Mouse (Mus musculus) limb, embryonic 15.5 days (tissue): ENCODE data around the gene Irx4. TPM values are rescaled to one million over a fixed set of nuclear protein-coding genes. Genes with fewer than 3 reads are reported as not detected.

Source experiments
- ATAC-seq: fragments of 200-750 bp; cut with Nextera tagmentation; 2 replicates; pipeline ENCODE4 v1.8.0; 2017; ENCODE audit warnings: low read depth, moderate TSS enrichment; ENCODE audit not compliant: insufficient number of reproducible peaks, low FRiP score, low TSS enrichment
- H3K27ac ChIP-seq: fragments of 300-500 bp; sonication (generic); 2 replicates; pipeline ENCODE4 v1.5.1; 2015; ENCODE audit warnings: moderate library complexity, mild to moderate bottlenecking, inconsistent platforms
- H3K27me3 ChIP-seq: fragments of 300-500 bp; sonication (generic); 2 replicates; pipeline ENCODE4 v1.6.1; 2015; ENCODE audit warnings: inconsistent platforms
- H3K36me3 ChIP-seq: fragments of 300-500 bp; sonication (generic); 2 replicates; pipeline ENCODE4 v1.6.1; 2015; ENCODE audit warnings: inconsistent platforms
- H3K4me1 ChIP-seq: fragments of 300-500 bp; sonication (generic); 2 replicates; pipeline ENCODE4 v1.6.1; 2015; ENCODE audit warnings: inconsistent platforms
- H3K4me2 ChIP-seq: fragments of 300-500 bp; sonication (generic); 2 replicates; pipeline ENCODE4 v1.6.1; 2015; ENCODE audit warnings: mild to moderate bottlenecking, inconsistent platforms
- H3K4me3 ChIP-seq: fragments of 300-500 bp; sonication (generic); 2 replicates; pipeline ENCODE4 v1.5.1; 2015; ENCODE audit warnings: mild to moderate bottlenecking, inconsistent platforms
- H3K9ac ChIP-seq: fragments of 300-500 bp; sonication (generic); 2 replicates; pipeline ENCODE4 v1.6.1; 2015; ENCODE audit warnings: inconsistent platforms
- H3K9me3 ChIP-seq: fragments of 300-500 bp; sonication (generic); 2 replicates; pipeline ENCODE4 v1.6.1; 2016; ENCODE audit warnings: inconsistent platforms
- WGBS: fragments of 180-500 bp; shearing (Covaris S2); methylation state at CpG from one replicate; pipeline ENCODE4 v1.1.7; 2015; 5-methylcytosine and 5-hydroxymethylcytosine counted together
- polyA plus RNA-seq: library from polyadenylated mRNA; unstranded; fragments of >200 nt; fragmentation: Nextera tagmentation; extraction: Ambion mirVana; gene quantifications from 2 replicates; pipeline ENCODE4 v1.2.1, GENCODE M21; 2015

Irx4 gene
- polyA plus RNA-seq, 1 experiment from 2014 or later = 9.5 TPM

DNA sequence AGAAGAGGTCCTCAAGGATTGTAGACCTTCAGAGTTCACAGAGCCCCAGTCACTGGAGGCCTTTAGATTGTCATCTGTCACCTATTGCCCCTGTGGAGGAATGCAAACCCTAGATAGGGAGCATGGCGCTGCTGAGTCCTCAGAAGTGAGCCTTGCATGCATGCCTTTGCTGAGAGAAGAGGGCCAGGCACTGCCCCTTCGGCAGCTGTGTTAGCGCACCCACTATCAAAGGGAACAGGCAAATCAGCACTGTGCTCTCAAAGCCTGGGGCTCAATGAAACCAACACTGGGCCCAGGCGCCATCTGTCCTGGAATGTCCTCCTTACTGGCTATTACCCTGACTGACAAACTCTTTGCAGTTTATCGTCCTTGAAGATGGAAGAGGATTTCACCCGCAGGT is 44.5 kb downstream of the Irx4 start:
- 44% methylated on average over 6 of the region's 6 CpGs for WGBS
- Histone ChIP-seq H3K36me3 (no peaks in the 10 kb centered on the region), H3K27ac (no peak overlapping the region)

DNA sequence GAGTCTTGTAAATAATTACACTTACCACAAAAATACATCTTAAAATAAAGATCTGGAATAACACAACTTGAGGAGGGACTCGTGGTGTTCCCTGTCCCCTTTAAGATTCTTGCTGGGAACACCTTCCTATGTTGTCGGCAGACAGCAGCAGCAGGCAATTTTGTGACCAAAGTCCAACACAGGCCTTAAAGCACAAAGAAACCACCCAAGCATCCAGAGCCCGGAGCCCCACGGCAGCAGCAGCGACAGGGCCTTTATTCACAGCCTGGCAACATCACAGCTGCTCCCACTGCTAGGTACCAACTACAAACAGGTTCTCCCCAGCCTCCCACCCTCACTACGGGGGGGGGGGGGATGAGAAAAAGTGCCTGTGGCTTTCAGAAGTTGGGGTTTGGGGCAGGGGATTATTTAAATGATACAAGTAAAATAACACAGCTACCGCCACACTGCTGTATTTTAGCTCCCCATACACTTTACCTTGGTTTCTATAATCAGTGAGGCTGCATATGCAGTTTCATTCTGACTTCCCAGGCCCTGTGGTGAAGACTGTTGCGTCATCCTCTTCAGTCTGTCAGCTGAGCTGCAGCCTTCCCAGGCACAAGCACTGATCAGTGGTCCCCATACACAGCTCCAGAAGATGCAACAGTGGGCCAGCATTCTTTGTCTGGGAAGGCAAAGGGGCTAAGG is 45.3 kb downstream of the Irx4 start:
- H3K9me3 ChIP-seq = no peaks in the 10 kb centered on the region
- H3K36me3 ChIP-seq = no peaks in the 10 kb centered on the region
- H3K4me3 ChIP-seq = no peak overlapping the region
- no peak overlapping the region for H3K27ac ChIP-seq
- no peak for ATAC-seq
- 54% methylated on average over 8 of the region's 8 CpGs for WGBS
- no peaks in the 10 kb centered on the region for H3K4me1 ChIP-seq
- peaks cover 6% of the 10 kb centered on the region; the same call in 1 of the 2 replicates for H3K27me3 ChIP-seq
- H3K9ac ChIP-seq = no peak overlapping the region
- H3K4me2 ChIP-seq = no peak overlapping the region

More for the DNA sequence above, 44.5 kb downstream of the Irx4 start:
- Histone ChIP-seq H3K9ac (no peak overlapping the region), H3K4me3 (no peak overlapping the region), H3K4me1 (no peaks in the 10 kb centered on the region), H3K4me2 (no peak overlapping the region), H3K27me3 (peaks cover 6% of the 10 kb centered on the region; the same call in 1 of the 2 replicates), H3K9me3 (no peaks in the 10 kb centered on the region)
- ATAC-seq = no peak

DNA sequence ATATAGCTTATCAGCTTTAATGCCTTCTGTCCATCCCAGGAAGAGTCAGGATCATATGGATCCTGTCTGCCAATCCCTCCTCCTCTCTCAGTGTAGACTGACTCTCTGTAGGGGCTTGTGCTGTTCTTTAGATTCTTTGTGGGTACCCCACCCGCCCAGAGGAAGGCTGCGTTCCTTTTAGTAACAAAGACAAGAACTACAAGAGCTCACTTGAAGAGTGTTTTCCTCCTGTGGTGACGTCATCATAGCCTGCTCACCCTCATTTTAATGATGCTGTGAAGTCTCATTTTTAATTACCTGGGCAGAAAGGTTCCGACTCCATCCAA is 45.8 kb downstream of the Irx4 start:
- Histone ChIP-seq H3K4me2 (no peak overlapping the region), H3K27ac (no peak overlapping the region), H3K9ac (no peak overlapping the region), H3K27me3 (peaks cover 6% of the 10 kb centered on the region; the same call in 1 of the 2 replicates), H3K36me3 (no peaks in the 10 kb centered on the region), H3K9me3 (no peaks in the 10 kb centered on the region), H3K4me1 (no peaks in the 10 kb centered on the region), H3K4me3 (no peak overlapping the region)
- ATAC-seq = no peak
- 45% methylated on average over 4 of the region's 4 CpGs for WGBS

DNA sequence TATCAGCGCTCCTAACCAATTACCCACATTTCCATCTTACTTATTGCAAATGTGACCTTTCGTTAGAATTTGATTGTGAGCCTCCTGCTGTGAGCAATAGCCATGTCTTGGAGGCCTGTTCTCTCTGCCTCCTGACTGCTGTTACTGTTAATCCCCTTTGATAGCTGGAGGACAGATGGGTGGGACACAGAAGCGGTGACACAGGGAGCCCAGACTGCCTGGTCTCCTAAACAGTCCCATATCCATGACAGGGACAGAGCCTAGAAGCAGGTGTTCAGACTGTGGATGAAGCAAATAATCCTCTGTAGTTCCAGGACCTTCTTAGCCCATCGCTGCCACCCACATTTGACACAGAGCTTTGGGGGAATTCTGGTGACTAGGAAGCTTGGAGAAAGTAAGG is 46.2 kb downstream of the Irx4 start:
- 54% methylated on average over 4 of the region's 4 CpGs for WGBS
- Histone ChIP-seq H3K4me3 (no peak overlapping the region), H3K27me3 (peaks cover 6% of the 10 kb centered on the region; the same call in 1 of the 2 replicates), H3K4me1 (no peaks in the 10 kb centered on the region), H3K9me3 (no peaks in the 10 kb centered on the region), H3K4me2 (no peak overlapping the region), H3K27ac (no peak overlapping the region), H3K36me3 (no peaks in the 10 kb centered on the region), H3K9ac (no peak overlapping the region)
- no peak for ATAC-seq

DNA sequence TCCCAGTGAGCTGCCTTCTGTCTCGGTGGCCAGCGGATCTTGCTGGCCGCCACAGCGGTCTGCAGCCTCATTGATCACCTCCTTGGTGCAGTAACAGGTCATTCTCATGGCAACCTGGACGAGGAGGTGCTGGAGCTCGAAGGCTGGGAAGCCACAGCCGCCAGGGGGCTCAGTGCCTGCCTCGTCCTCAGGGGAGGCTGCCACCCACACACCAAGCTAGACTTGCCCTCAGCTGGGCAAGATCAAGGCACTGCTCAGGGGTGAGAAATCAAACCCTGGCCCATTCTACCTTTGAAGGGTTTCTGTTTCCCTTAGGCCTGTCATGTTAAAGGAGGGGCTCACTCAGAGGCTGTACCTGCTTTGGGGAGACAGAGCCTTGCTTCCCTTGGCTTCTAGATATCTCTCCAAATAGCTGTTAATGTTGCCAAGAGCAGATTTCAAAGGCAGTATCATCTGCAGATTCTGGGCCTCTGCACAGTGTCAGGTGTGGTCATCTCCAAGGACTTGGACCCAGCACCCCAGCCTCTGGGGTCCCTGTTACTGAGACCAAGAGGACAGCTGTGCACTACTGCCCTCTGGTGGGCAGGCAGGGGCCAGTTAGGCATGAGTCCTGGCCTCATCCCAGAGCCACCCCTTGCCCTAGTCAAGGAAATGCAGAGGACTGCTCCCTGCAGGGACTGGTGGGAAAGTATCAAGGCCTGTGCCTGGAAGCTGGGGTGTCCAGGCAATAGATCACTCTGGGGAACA is 50.1 kb downstream of the Irx4 start:
- Histone ChIP-seq H3K27me3 (peaks cover 4% of the 10 kb centered on the region; the same call in 1 of the 2 replicates), H3K27ac (no peak overlapping the region), H3K4me1 (no peaks in the 10 kb centered on the region), H3K4me2 (no peak overlapping the region), H3K36me3 (no peaks in the 10 kb centered on the region), H3K9me3 (no peaks in the 10 kb centered on the region), H3K4me3 (no peak overlapping the region), H3K9ac (no peak overlapping the region)
- whole genome bisulfite sequencing = 23% methylated on average over 8 of the region's 8 CpGs
- 0 out of 2 replicates have a peak, but pooled peaks have one; percentile 23 for ATAC-seq

Other genes with a start within 250 kb of the Irx4 start
- gene Mrpl36, start 68.0 kb downstream of the Irx4 start, polyA plus RNA-seq = 108 and 114 TPM in 2 replicates
- gene Ndufs6, start 68.1 kb downstream of the Irx4 start, polyA plus RNA-seq = 333 and 358 TPM in 2 replicates
- gene Lpcat1, start 206.7 kb downstream of the Irx4 start, polyA plus RNA-seq = 29.2 and 33.2 TPM in 2 replicates